Mouse (Mus musculus) adrenal gland (tissue): ENCODE data around the gene Olfr103.

Experiments
- intact Hi-C: fragments of 180-260 bp; cut with DNase I; formaldehyde crosslinking; loops from one replicate; pipeline ENCODE4 v1.15.1; 2025
- long read RNA-seq, 2 experiments: library from polyadenylated mRNA; unstranded; transcript quantifications; one replicate each; pipeline ENCODE4 v2.0.0; 2020; ENCODE audit warnings: borderline replicate concordance in 1 of 2; ENCODE audit not compliant: insufficient replicate concordance in 1 of 2

The Olfr103 gene
- long read RNA-seq, experiment 1 = 0 reads
- long read RNA-seq, experiment 2 = 0 reads

DNA sequence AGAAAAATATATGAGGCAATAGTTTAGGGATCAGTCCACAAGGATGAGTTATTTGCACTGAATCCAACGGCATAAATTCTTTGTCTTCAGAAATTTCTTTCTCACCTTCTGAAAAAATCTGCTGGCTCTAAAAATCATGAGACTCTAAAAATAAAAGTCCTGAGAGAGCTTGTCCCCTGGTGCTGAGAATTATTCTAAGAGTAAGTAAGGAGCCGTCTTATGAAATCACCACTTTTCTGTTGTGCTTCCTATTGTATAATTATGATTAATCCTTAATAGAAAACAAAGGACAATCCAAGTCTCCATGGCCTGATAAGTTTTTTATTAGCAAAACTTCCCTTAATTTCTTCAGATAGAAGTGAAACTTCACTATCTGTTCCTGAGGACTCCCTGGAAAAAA lies at the start of gene Olfr103:
TSS of gene Olfr103 (minus strand) at position 101 of the 400 bp plus-strand sequence.
- intact Hi-C loops = no loop called here

GRCm38 (mm10) chr17:37378733-37379132 lies 39.2 kb upstream of the Olfr103 start, which contains the start of gene Olfr105-ps:
Gene Olfr105-ps, plus strand, starts transcription at chr17:37379033.
- intact Hi-C loops = no loop called here

- intact Hi-C loops = no loop called here
These were observed 19.8 kb upstream of the Olfr103 start, which contains the start of gene Olfr104-ps for GRCm38 (mm10) chr17:37359282-37359681. Gene Olfr104-ps, plus strand, starts transcription at chr17:37359582.

DNA sequence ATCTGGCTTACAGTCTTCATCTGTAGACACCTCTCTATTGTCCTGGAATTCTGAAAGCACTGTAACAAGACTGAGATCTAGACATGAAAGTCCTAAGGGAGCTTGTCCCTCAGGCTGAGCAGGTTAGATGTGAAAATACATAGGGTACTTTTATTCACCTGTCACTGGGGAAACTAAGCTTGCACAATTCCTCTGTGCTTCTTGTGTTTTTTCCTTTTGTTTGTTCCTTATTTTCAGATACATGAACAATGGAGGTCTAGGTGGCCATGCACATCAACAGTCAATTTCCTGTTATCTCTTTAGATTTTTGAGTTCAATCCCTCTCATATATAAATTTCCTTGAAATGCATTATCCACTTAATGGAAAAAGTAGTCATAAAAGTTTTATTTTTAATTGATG lies 22.5 kb downstream of the Olfr103 start, which contains the start of gene Olfr102:
TSS of gene Olfr102 (minus strand) at position 101 of the 400 bp plus-strand sequence.
- intact Hi-C loops = no loop called here

- intact Hi-C loops = no loop called here
These were observed 29.3 kb downstream of the Olfr103 start for GRCm38 (mm10) chr17:37310146-37310699.

GRCm38 (mm10) chr17:37308483-37308882 lies 31.0 kb downstream of the Olfr103 start:
- intact Hi-C loops = no loop called here

GRCm38 (mm10) chr17:37304213-37304612 lies 35.3 kb downstream of the Olfr103 start, which contains the start of gene Olfr101:
Gene Olfr101, minus strand, starts transcription at chr17:37304313.
- intact Hi-C loops = no loop called here
